Mouse (Mus musculus) stomach, embryonic 14.5 days (tissue): ENCODE data around the gene Plekhg4. TPM values are rescaled to one million over a fixed set of nuclear protein-coding genes. Genes with fewer than 3 reads are reported as not detected.
A peak's percentile ranks its signal among the peaks of the same experiment; 100 is the strongest.

Experiments
- ATAC-seq: fragments of 200-750 bp; cut with Nextera tagmentation; 2 replicates; pipeline ENCODE4 v1.8.0; 2017; ENCODE audit warnings: low read depth, moderate TSS enrichment; ENCODE audit not compliant: insufficient number of reproducible peaks, insufficient read depth, low FRiP score
- H3K27ac ChIP-seq: fragments of 300-500 bp; sonication (generic); 2 replicates; pipeline ENCODE4 v1.5.1; 2014; ENCODE audit warnings: mild to moderate bottlenecking, low read length, moderate library complexity, mixed read lengths
- H3K27me3 ChIP-seq: fragments of 300-500 bp; sonication (generic); 2 replicates; pipeline ENCODE4 v1.6.1; 2014; ENCODE audit warnings: low read length, control low read depth, mixed read lengths; ENCODE audit not compliant: control insufficient read depth, insufficient read depth
- H3K36me3 ChIP-seq: fragments of 300-500 bp; sonication (generic); 2 replicates; pipeline ENCODE4 v1.6.1; 2014; ENCODE audit warnings: mild to moderate bottlenecking, control low read depth, low read length, moderate library complexity, mixed read lengths; ENCODE audit not compliant: control insufficient read depth, insufficient read depth
- H3K4me1 ChIP-seq: fragments of 300-500 bp; sonication (generic); 2 replicates; pipeline ENCODE4 v1.6.1; 2014; ENCODE audit warnings: low read length, control low read depth, mixed read lengths; ENCODE audit not compliant: control insufficient read depth, insufficient read depth
- H3K4me2 ChIP-seq: fragments of 300-500 bp; sonication (generic); replicated peaks from 2 replicates; pipeline ENCODE4 v1.6.1; 2014; ENCODE audit warnings: low read depth, low read length, control low read depth
- H3K4me3 ChIP-seq: fragments of 300-500 bp; sonication (generic); 2 replicates; pipeline ENCODE4 v1.5.1; 2014; ENCODE audit warnings: low read depth, low read length, control low read depth
- H3K9ac ChIP-seq: fragments of 300-500 bp; sonication (generic); replicated peaks from 2 replicates; pipeline ENCODE4 v1.6.1; 2014; ENCODE audit warnings: low read depth, mild to moderate bottlenecking, control low read depth, low read length, moderate library complexity, mixed read lengths
- H3K9me3 ChIP-seq: fragments of 300-500 bp; sonication (generic); 2 replicates; pipeline ENCODE4 v1.6.1; 2016; ENCODE audit warnings: low read depth, low read length, control low read depth; ENCODE audit not compliant: control insufficient read depth
- WGBS: fragments of 180-500 bp; shearing (Covaris S2); extraction: QIAGEN DNeasy Blood & Tissue Kit; methylation state at CpG from one replicate; pipeline ENCODE4 v1.1.7; 2014; 5-methylcytosine and 5-hydroxymethylcytosine counted together
- polyA plus RNA-seq: library from polyadenylated mRNA; unstranded; fragments of >200 nt; fragmentation: Nextera tagmentation; extraction: Ambion mirVana; gene quantifications from 2 replicates; pipeline ENCODE4 v1.2.1, GENCODE M21; 2014

The Plekhg4 gene
- polyA plus RNA-seq, 1 experiment from 2014 or later, result 0.64 TPM

GRCm38 (mm10) chr8:105336373-105337130 is 36.5 kb upstream of the Plekhg4 start:
- H3K4me1 ChIP-seq, result peaks cover 3% of the 10 kb centered on the region; the same call in 1 of the 2 replicates
- no peak overlapping the region for H3K9ac ChIP-seq
- no peak overlapping the region for H3K27ac ChIP-seq
- no peak overlapping the region for H3K4me2 ChIP-seq
- H3K9me3 ChIP-seq, result no peaks in the 10 kb centered on the region
- H3K36me3 ChIP-seq, result peaks cover 57% of the 10 kb centered on the region
- no peak for ATAC-seq
- 68% methylated on average over 32 of the region's 32 CpGs for WGBS
- no peak overlapping the region for H3K4me3 ChIP-seq
- no peaks in the 10 kb centered on the region for H3K27me3 ChIP-seq

GRCm38 (mm10) chr8:105338992-105339391 is 34.1 kb upstream of the Plekhg4 start:
- Histone ChIP-seq H3K4me2 (no peak overlapping the region), H3K9me3 (no peaks in the 10 kb centered on the region), H3K27me3 (no peaks in the 10 kb centered on the region), H3K4me3 (no peak overlapping the region), H3K9ac (no peak overlapping the region), H3K36me3 (peaks cover 39% of the 10 kb centered on the region), H3K4me1 (peaks cover 14% of the 10 kb centered on the region; the same call in 1 of the 2 replicates), H3K27ac (peak overlapping the region; percentile 21; the same call in 1 of the 2 replicates)
- WGBS, result 35% methylated on average over 4 of the region's 4 CpGs
- no peak for ATAC-seq

GRCm38 (mm10) chr8:105339886-105340635 is 33.0 kb upstream of the Plekhg4 start:
- H3K9ac ChIP-seq, result no peak overlapping the region
- H3K4me3 ChIP-seq, result no peak overlapping the region
- WGBS, result 74% methylated on average over 6 of the region's 6 CpGs
- H3K4me2 ChIP-seq, result no peak overlapping the region
- no peak for ATAC-seq
- no peak overlapping the region for H3K27ac ChIP-seq
- no peaks in the 10 kb centered on the region for H3K27me3 ChIP-seq
- H3K36me3 ChIP-seq, result peaks cover 29% of the 10 kb centered on the region
- peaks cover 16% of the 10 kb centered on the region for H3K4me1 ChIP-seq
- H3K9me3 ChIP-seq, result no peaks in the 10 kb centered on the region

GRCm38 (mm10) chr8:105341399-105341798 is 31.7 kb upstream of the Plekhg4 start:
- Histone ChIP-seq H3K27ac (peak overlapping the region; percentile 61; the same call in 1 of the 2 replicates), H3K4me1 (peaks cover 28% of the 10 kb centered on the region), H3K9ac (no peak overlapping the region), H3K9me3 (no peaks in the 10 kb centered on the region), H3K36me3 (peaks cover 17% of the 10 kb centered on the region), H3K27me3 (no peaks in the 10 kb centered on the region), H3K4me2 (no peak overlapping the region), H3K4me3 (no peak overlapping the region)
- WGBS, result 23% methylated on average over 8 of the region's 8 CpGs
- peak; percentile 33; the same call in 1 of the 2 replicates for ATAC-seq

- no peak overlapping the region; the same call in 1 of the 2 replicates for H3K27ac ChIP-seq
- peaks cover 4% of the 10 kb centered on the region; the same call in 1 of the 2 replicates for H3K36me3 ChIP-seq
- no peak overlapping the region for H3K4me2 ChIP-seq
- no peak overlapping the region for H3K4me3 ChIP-seq
- H3K4me1 ChIP-seq, result peaks cover 28% of the 10 kb centered on the region
- no peak for ATAC-seq
- no peaks in the 10 kb centered on the region for H3K27me3 ChIP-seq
- WGBS, result 68% methylated on average over 4 of the region's 4 CpGs
- no peaks in the 10 kb centered on the region for H3K9me3 ChIP-seq
- H3K9ac ChIP-seq, result no peak overlapping the region
These were observed 30.3 kb upstream of the Plekhg4 start for GRCm38 (mm10) chr8:105342768-105343167.

- H3K27ac ChIP-seq, result peak overlapping the region; percentile 22; the same call in 1 of the 2 replicates
- ATAC-seq, result no peak
- no peaks in the 10 kb centered on the region for H3K27me3 ChIP-seq
- no peaks in the 10 kb centered on the region for H3K9me3 ChIP-seq
- no peaks in the 10 kb centered on the region for H3K36me3 ChIP-seq
- no peak overlapping the region for H3K4me3 ChIP-seq
- peaks cover 28% of the 10 kb centered on the region for H3K4me1 ChIP-seq
- no peak overlapping the region for H3K4me2 ChIP-seq
- 40% methylated on average over 8 of the region's 8 CpGs for WGBS
- H3K9ac ChIP-seq, result no peak overlapping the region
These were observed 29.1 kb upstream of the Plekhg4 start for GRCm38 (mm10) chr8:105343791-105344574.

GRCm38 (mm10) chr8:105345061-105345975 is 27.8 kb upstream of the Plekhg4 start:
- no peak for ATAC-seq
- Histone ChIP-seq H3K36me3 (no peaks in the 10 kb centered on the region), H3K27ac (peak overlapping the region; percentile 89; the same call in 1 of the 2 replicates), H3K4me1 (peaks cover 33% of the 10 kb centered on the region), H3K27me3 (no peaks in the 10 kb centered on the region), H3K4me2 (peak overlapping the region; percentile 95; the same call in 1 of the 2 replicates), H3K9me3 (no peaks in the 10 kb centered on the region), H3K9ac (no peak overlapping the region), H3K4me3 (no peak overlapping the region)
- WGBS, result 31% methylated on average over 7 of the region's 7 CpGs
